Mouse (Mus musculus): Measurements from ENCODE around the gene Appl1. TPM values are rescaled to one million over a fixed set of nuclear protein-coding genes. Genes with fewer than 3 reads are reported as not detected.

Appl1 gene
- total RNA-seq, 2 experiments from 2014 or later, result 64.8 to 75.4 TPM

DNA sequence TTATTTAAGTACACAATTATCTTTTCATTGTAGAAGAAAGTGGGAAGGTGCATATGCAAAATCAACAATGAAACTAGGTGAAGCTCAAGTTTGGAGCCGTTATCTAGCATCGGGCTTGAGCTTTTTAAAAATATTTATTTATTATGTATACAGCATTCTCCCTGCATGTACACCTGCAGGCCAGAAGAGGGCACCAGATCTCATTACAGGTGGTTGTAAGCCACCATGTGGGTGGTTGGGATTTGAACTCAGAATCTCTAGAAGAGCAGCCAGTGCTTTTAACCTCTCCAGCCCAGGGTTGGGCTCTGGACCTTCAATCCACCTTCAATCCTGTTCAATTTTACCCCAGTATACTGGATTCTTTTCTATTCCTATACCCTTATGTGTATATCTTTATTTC, 17.7 kb upstream of the Appl1 start:
- TF ChIP-seq CTCF (IDR thresholded peaks at IDR 0.05), result peak; percentile 53
- intact Hi-C loops (cut with DNase I), result no loop called here
- H3K4me3 ChIP-seq, result no peak overlapping the region
- DNase-seq (ENCODE audit: extremely low spot score in 1 of 2, low spot score in 2 of 2), result no peak
- no peak overlapping the region for H3K27ac ChIP-seq

DNA sequence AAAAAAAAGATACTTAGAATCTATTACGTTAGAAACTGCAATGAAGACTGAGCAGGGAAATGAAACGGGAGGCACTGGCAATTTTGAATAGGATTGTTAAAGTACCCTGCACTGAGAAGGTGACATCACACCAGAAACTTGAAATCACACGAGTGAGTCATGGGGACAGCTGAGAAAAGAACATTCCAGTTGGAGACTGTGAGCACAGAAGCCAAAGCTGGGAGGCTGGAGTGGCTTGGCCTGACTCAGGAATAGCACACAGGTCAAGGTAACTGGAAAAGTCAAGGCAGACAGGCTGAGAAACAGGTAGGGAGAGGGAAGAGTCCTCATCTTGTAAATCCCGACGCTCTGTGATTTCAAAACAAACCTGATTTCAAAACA, 11.1 kb upstream of the Appl1 start:
- intact Hi-C loops (cut with DNase I), result loop anchor here (5.0 kb wide), 1 partner anchor 190 kb away; no protein-coding TSS in a partner anchor
- no peak for TF ChIP-seq CTCF (IDR thresholded peaks at IDR 0.05)
- H3K27ac ChIP-seq, result no peak overlapping the region
- DNase-seq (ENCODE audit: extremely low spot score in 1 of 2, low spot score in 2 of 2), result no peak
- H3K4me3 ChIP-seq, result no peak overlapping the region

DNA sequence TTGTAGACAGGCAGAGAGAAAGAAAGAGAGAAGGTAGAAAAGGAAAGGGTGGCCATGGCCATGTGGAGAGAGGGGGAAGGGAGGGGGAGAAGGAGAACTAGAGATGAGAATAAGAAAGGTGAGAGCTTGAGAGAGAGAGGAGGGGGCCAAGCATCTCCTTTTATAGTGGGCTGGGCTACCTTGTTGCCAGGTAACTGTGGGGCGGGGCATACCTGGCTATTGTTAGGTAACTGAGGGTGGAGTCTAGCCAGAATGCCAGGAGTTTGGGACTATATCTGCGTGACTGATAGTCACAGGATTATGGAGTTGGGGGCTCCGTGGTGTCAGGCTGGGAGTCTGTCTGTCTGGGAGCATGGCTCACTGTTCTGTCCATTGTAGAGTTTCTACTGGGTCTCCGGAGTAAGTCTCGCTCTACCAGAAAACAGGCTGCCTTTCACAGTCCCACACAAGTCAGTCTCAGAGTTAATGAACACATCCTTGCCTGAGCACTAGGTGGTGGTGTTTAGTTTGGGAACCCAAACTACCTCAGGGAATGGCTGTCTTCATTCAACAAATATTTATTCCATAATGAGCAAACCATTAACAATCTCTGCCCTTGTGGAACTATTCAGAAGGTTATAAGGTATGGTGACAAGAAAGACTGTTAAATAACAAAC, 10.6 kb upstream of the Appl1 start:
- peak; percentile 35 for TF ChIP-seq CTCF (IDR thresholded peaks at IDR 0.05)
- Histone ChIP-seq H3K4me3 (no peak overlapping the region), H3K27ac (no peak overlapping the region)
- intact Hi-C loops (cut with DNase I), result loop anchor here (5.0 kb wide), 1 partner anchor 191 kb away; no protein-coding TSS in a partner anchor
- no peak for DNase-seq (ENCODE audit: extremely low spot score in 1 of 2, low spot score in 2 of 2)

DNA sequence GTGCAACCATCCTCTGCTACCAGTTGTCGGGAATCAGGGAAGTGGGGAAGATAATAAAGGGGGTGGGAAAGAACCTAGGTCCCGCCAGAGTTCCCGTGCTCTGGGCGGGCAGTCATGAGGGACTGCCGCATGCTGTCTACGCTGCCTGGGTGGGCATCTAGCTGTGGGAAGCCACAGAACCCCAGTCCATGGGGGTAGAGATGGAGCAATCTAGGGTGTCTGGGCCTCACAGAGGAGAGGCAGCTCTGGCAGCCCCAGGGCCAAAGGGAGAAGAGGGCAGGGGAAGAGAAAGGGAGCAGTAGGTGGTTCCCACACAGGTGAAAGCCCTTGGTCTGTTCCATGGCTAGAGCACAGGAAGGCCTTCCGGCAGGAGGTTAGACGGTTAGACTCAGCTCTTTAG, 10.0 kb upstream of the Appl1 start:
- DNase-seq (ENCODE audit: extremely low spot score in 1 of 2, low spot score in 2 of 2), result no peak
- Histone ChIP-seq H3K4me3 (no peak overlapping the region), H3K27ac (no peak overlapping the region)
- intact Hi-C loops (cut with DNase I), result loop anchor here (5.0 kb wide), 1 partner anchor 191 kb away; no protein-coding TSS in a partner anchor
- no peak for TF ChIP-seq CTCF (IDR thresholded peaks at IDR 0.05)

DNA sequence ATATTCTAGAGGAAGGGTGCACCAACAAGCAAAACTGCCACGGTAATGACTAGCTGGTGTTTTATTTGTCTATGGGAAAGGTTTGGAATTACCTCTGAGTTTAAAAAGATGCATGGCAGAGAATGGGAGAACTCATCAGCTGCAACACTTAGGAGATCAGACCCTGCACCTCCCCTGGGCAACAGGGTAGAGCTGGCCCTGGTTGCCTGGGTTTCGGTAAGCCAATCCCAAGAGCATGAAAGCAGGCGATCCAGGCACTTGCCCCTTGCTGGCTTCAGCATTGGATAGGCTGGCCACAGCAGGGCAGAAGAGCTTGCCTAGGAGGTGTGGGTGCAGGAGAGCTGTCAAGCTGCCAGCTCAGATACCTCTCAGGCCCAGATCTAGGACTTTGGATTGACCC, 8.8 kb upstream of the Appl1 start:
- TF ChIP-seq CTCF (IDR thresholded peaks at IDR 0.05), result no peak
- DNase-seq (ENCODE audit: extremely low spot score in 1 of 2, low spot score in 2 of 2), result no peak
- intact Hi-C loops (cut with DNase I), result loop anchor here (5.0 to 10.0 kb wide), 3 partner anchors 125 to 445 kb away; partner anchors contain the start of gene Fam208a
- no peak overlapping the region for H3K4me3 ChIP-seq
- no peak overlapping the region for H3K27ac ChIP-seq

DNA sequence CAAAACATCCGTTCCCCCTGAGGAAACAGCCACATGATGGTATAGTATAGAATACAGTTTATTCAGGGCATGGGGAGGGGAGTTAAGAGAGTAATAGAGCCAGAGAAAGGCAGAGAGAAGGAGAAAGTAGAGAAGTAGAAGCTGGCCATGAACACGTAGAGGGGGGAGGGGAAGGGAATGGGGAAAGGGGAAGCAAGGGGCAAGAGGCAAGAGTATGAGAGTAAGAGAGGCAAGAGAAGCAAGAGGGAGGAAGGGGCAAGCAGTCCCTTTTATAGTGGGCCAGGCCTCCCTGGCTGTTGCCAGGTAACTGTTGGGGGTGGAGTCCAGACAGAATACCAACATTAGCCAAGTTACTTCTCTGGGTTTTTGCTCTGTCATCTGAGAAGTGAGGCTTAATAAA, 6.5 kb upstream of the Appl1 start:
- H3K4me3 ChIP-seq, result no peak overlapping the region
- H3K27ac ChIP-seq, result no peak overlapping the region
- no peak for DNase-seq (ENCODE audit: extremely low spot score in 1 of 2, low spot score in 2 of 2)
- no peak for TF ChIP-seq CTCF (IDR thresholded peaks at IDR 0.05)
- intact Hi-C loops (cut with DNase I), result loop anchor here (10.0 kb wide), 2 partner anchors 127 to 447 kb away; partner anchors contain the start of gene Fam208a

DNA sequence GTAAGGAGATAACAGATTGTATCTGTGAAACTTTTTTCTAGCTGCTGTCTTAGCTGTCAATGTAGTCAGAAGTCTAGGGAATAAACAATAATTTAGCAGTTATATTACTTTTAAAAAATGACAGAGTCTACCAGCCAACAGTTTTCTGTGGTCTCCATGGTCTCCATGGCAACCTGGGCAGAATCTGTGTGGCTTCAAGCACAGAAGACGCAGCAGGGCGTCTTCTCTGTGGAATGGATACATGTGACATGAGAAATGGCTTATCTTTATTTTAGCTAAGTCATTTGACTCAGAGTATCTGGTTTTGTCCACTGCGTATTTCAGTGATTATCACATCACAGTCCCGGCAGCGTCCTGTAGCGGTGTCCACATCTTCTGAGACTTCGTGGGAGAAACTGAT, 5.2 kb upstream of the Appl1 start:
- intact Hi-C loops (cut with DNase I), result loop anchor here (10.0 kb wide), 2 partner anchors 129 to 449 kb away; partner anchors contain the start of gene Fam208a
- TF ChIP-seq CTCF (IDR thresholded peaks at IDR 0.05), result no peak

DNA sequence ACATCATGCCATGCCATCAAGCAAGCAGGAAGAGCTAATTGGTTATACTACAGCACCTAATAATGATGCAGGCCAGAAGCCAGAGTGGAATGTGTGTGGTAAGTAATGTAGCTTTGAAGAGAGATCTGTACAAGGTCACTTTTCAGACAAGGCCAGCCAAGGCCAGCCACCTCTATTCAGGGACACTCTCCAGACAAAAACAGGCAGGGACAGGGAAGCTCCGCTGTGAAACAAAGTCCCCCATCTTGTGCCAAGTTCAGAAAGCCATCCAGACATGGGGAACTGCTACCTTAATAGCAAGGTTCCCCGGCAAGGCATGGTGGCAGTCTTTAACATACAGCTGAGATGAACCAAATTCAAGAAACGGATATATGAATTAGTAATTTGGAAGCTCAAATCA, 4.5 kb upstream of the Appl1 start:
- no peak for DNase-seq (ENCODE audit: extremely low spot score in 1 of 2, low spot score in 2 of 2)
- Histone ChIP-seq H3K4me3 (no peak overlapping the region), H3K27ac (no peak overlapping the region)
- TF ChIP-seq CTCF (IDR thresholded peaks at IDR 0.05), result no peak
- intact Hi-C loops (cut with DNase I), result loop anchor here (10.0 kb wide), 2 partner anchors 129 to 449 kb away; partner anchors contain the start of gene Fam208a

More for the DNA sequence above, 5.2 kb upstream of the Appl1 start:
- Histone ChIP-seq H3K4me3 (no peak overlapping the region), H3K27ac (no peak overlapping the region)
- DNase-seq (ENCODE audit: extremely low spot score in 1 of 2, low spot score in 2 of 2), result no peak

DNA sequence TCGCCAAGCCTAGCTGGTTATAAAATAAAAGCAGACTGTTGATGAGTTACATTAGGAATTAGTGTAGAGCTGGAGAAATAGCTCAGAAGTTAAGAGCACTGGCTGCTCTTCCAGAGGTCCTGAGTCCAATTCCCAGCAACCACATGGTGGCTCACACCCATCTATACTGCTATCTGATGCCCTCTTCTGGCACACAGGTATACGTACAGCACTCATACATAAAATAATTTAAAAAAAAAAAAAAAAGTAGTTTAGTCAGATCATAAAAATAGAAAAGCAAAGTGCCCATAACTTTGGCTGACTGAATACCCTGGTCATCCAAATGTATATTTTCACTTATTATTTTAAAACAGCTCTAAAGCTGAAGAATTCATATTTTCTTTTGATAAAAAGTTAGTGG, 2.1 kb upstream of the Appl1 start:
- Histone ChIP-seq H3K27ac (no peak overlapping the region), H3K4me3 (no peak overlapping the region)
- no peak for TF ChIP-seq CTCF (IDR thresholded peaks at IDR 0.05)
- intact Hi-C loops (cut with DNase I), result loop anchor here (5.0 to 10.0 kb wide), 3 partner anchors 132 to 452 kb away; partner anchors contain the start of genes Fam208a and Pde12
- no peak for DNase-seq (ENCODE audit: extremely low spot score in 1 of 2, low spot score in 2 of 2)

DNA sequence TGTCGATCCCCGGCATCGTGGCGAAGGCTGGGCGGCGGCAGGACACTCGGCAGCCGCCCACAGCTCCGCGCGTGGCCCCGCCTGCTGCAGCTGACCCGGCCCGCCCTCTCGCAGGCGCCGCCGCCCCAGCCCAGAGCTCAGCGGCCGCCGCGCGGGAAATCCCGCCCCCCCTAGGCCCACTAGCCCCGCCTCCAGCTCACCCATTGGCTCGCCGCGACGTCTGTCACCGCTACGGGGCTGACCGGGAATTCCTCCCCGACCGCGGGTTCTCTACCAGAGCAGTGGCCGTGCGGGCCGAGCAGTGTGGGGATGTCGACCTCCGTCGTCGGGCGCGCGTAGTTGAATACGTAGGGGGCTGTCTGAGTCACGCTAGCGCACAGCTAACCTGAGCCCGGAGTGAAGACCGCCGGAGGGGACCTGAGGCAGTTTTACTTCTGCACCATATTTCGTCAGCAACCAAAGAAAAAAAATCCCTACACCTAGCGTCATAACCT, 546 bp downstream of the Appl1 start:
- intact Hi-C loops (cut with DNase I), result loop anchor here (5.0 to 10.0 kb wide), 3 partner anchors 134 to 454 kb away; partner anchors contain the start of genes Fam208a and Pde12
- TF ChIP-seq CTCF (IDR thresholded peaks at IDR 0.05), result no peak
- peak overlapping the region; percentile 90 for H3K27ac ChIP-seq
- peak; percentile 96 to 99 for DNase-seq (ENCODE audit: extremely low spot score in 1 of 2, low spot score in 2 of 2)
- peak overlapping the region; percentile 70 for H3K4me3 ChIP-seq

DNA sequence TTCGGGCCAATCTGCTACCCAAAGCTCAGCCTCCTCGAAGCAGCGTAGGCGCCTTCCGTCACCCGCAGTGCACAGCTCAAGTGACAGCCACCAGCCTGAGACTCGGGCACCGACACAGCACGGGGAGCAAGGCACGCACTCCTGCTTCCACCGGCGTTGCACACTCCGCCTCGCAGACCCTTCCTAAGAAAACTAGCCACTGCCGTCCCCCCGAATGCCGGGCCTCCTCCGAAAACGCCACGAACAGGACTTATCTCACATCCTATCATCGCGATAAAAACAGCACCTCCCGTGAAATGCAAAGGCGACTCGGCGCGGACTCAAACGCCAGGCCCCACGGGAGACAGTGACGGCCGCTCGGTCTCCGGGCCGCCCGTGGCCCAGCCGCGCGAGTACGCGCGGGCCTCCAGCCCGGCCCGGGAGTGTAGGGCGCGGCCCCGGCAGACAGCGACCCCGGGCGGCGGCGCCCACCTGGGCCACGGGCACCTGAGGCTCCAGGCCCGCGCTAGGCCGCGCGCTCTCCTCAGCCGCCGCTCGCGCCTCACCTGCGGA, 1.1 kb downstream of the Appl1 start:
- Histone ChIP-seq H3K4me3 (peak overlapping the region; percentile 70), H3K27ac (peak overlapping the region; percentile 90)
- peak; percentile 66 to 71 for DNase-seq (ENCODE audit: extremely low spot score in 1 of 2, low spot score in 2 of 2)
- intact Hi-C loops (cut with DNase I), result loop anchor here (5.0 to 10.0 kb wide), 3 partner anchors 135 to 455 kb away; partner anchors contain the start of genes Fam208a and Pde12
- no peak; the same call in 1 of the 2 replicates for TF ChIP-seq CTCF (IDR thresholded peaks at IDR 0.05)

DNA sequence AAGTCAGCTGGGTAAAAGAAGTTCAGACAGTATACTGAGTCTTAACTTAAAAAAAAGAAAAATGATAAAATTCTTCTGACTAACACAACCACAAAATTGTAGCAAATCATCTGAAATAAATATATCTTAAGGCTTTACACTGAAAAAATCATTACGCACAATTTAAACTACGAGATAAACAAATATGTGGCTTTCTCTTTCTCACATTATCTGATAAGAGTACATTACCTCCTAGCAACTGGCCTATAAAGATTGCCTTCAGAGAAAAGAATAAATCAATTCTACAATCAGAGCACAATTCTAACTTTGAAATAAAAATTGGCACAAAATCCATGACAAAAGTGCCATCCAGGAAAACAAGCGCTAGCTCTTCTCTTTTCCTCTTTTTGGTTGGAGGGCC, 1.9 kb downstream of the Appl1 start:
- H3K27ac ChIP-seq, result no peak overlapping the region; the same call in 1 of the 2 replicates
- intact Hi-C loops (cut with DNase I), result no loop called here
- DNase-seq (ENCODE audit: extremely low spot score in 1 of 2, low spot score in 2 of 2), result no peak
- H3K4me3 ChIP-seq, result peak overlapping the region; percentile 70
- TF ChIP-seq CTCF (IDR thresholded peaks at IDR 0.05), result no peak
